Mouse (Mus musculus): Measurements from ENCODE around the gene Fam209. TPM values are rescaled to one million over a fixed set of nuclear protein-coding genes. Genes with fewer than 3 reads are reported as not detected.

Gene Fam209
- polyA plus RNA-seq, 1 experiment = not detected

DNA sequence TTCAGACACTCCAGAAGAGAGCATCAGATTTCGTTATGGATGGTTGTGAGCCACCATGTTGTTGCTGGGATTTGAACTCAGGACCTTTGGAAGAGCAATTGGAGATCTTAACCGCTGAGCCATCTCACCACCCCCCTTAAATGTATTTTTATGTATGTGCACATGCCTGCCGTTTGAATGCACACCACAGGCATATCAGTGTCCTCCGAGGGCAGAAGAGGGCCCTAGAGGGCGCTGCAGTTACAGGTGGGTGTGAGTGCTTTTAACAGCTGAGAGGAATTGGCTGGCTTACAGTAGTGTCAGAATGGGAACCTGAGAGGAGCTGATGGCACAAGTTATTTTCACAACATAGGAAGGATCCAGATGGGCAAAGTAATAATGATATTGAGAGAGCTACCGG lies 2.6 kb downstream of the Fam209 start:
- no peaks in the 10 kb centered on the region for H3K4me1 ChIP-seq (ENCODE audit: control insufficient read depth, insufficient read depth, low read length)

DNA sequence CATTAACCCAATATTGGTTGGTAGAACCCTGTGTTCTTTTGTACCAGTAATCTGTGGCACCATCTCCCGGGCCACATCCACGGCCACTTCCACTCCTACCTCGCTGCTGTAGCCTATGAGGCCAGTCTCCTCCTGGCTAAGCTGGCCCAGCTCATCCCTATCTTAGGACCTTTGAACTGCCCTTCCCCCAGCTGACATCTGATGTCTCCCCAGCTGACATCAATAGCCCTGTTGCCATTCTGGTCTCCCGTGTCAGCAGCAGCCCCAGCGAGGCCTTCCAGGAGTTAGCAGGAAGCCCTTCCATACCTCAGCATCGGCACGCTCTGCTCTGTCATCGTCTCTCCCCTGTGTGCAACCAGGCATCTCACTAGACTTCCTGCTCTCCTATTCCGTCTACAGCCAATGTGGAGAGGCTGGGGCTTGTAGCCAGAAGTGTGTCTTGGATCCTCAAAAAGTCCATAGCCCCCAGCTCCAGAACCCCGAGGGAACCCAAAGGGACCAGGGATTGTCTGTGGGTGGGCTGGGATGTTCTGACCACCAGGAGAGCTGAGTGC lies 4.5 kb downstream of the Fam209 start:
- Histone ChIP-seq H3K27ac (ENCODE audit: insufficient read depth, low read length) (no peak overlapping the region), H3K4me1 (ENCODE audit: control insufficient read depth, insufficient read depth, low read length) (no peaks in the 10 kb centered on the region), H3K4me3 (ENCODE audit: insufficient read depth, low read length) (no peak overlapping the region)
- TF ChIP-seq POLR2A (IDR thresholded peaks at IDR 0.05; ENCODE audit: low read depth, low read length) (no peak), CTCF (IDR thresholded peaks at IDR 0.05; ENCODE audit: borderline replicate concordance, insufficient read depth, low read length) (no peak)

More for the DNA sequence above, 2.6 kb downstream of the Fam209 start:
- no peak overlapping the region for H3K4me3 ChIP-seq (ENCODE audit: insufficient read depth, low read length)
- TF ChIP-seq CTCF (IDR thresholded peaks at IDR 0.05; ENCODE audit: borderline replicate concordance, insufficient read depth, low read length) (0 out of 2 replicates have a peak, but pooled peaks have one; percentile 33), POLR2A (IDR thresholded peaks at IDR 0.05; ENCODE audit: low read depth, low read length) (no peak)
- no peak overlapping the region for H3K27ac ChIP-seq (ENCODE audit: insufficient read depth, low read length)

DNA sequence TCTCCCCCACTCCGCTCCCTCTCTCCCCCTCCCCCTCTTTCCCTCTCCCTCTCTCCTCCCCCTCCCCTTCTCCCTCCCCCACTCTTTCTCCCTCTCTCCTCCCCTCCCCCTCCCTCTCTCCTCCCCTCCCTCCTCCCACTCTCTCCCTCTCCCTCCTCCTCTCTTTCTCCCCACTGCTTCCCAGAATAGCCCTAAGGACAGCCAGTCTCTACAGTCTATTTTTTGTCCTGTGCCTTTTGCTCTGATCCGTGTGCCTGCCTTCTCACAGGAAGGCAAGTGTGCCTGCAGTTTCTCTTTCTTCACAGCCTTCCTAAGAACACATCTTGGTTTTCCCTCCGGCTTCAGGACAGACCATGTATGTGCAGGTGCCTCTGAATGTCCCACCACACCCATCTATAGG lies 5.0 kb downstream of the Fam209 start:
- TF ChIP-seq POLR2A (IDR thresholded peaks at IDR 0.05; ENCODE audit: low read depth, low read length) = no peak
- no peak for TF ChIP-seq CTCF (IDR thresholded peaks at IDR 0.05; ENCODE audit: borderline replicate concordance, insufficient read depth, low read length)
- no peaks in the 10 kb centered on the region for H3K4me1 ChIP-seq (ENCODE audit: control insufficient read depth, insufficient read depth, low read length)
- no peak overlapping the region for H3K27ac ChIP-seq (ENCODE audit: insufficient read depth, low read length)
- H3K4me3 ChIP-seq (ENCODE audit: insufficient read depth, low read length) = no peak overlapping the region

DNA sequence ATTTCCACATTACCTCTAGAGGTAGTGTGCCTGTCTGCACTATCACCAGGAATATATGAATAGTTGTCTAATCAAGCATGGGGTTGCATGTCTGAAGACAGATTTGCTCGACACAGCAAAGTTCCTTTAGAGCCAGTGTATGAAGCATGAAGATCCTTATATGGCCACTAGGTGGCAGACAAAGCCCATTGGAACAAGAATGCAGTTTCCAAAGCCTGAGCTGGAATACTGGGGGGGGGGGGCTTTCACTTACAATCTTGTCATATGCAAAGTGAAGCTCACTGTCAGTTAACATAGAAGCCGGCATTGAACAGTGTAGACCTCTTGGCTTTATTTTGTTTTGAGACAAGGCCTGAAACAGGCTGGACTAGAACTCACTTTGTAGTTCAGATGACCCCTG lies 5.5 kb downstream of the Fam209 start:
- TF ChIP-seq CTCF (IDR thresholded peaks at IDR 0.05; ENCODE audit: borderline replicate concordance, insufficient read depth, low read length) = no peak
- TF ChIP-seq POLR2A (IDR thresholded peaks at IDR 0.05; ENCODE audit: low read depth, low read length) = no peak
- Histone ChIP-seq H3K4me3 (ENCODE audit: insufficient read depth, low read length) (no peak overlapping the region), H3K4me1 (ENCODE audit: control insufficient read depth, insufficient read depth, low read length) (no peaks in the 10 kb centered on the region), H3K27ac (ENCODE audit: insufficient read depth, low read length) (no peak overlapping the region)

DNA sequence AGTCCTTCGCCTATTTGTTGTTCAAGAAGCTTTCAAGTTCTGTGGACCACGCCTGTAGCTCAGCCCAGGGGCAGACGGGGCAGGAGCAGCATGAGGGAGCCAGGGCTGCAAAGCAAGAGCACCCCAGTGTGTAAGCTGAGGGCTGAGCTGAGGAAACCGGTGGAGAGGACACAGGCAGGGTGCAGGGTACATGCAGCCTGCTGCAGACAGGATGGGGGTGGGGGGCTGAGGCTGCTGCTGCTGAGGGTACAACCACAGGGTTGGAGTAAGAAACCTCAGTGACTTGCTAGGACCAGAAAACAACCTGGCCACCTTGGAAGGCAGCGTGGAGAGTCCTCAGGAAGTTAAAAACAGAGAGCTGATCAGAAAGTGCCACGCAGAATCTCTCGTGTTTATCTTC lies 8.0 kb downstream of the Fam209 start:
- TF ChIP-seq POLR2A (IDR thresholded peaks at IDR 0.05; ENCODE audit: low read depth, low read length) (no peak), CTCF (IDR thresholded peaks at IDR 0.05; ENCODE audit: borderline replicate concordance, insufficient read depth, low read length) (no peak)
- H3K27ac ChIP-seq (ENCODE audit: insufficient read depth, low read length) = no peak overlapping the region
- H3K4me3 ChIP-seq (ENCODE audit: insufficient read depth, low read length) = no peak overlapping the region
- H3K4me1 ChIP-seq (ENCODE audit: control insufficient read depth, insufficient read depth, low read length) = no peaks in the 10 kb centered on the region

DNA sequence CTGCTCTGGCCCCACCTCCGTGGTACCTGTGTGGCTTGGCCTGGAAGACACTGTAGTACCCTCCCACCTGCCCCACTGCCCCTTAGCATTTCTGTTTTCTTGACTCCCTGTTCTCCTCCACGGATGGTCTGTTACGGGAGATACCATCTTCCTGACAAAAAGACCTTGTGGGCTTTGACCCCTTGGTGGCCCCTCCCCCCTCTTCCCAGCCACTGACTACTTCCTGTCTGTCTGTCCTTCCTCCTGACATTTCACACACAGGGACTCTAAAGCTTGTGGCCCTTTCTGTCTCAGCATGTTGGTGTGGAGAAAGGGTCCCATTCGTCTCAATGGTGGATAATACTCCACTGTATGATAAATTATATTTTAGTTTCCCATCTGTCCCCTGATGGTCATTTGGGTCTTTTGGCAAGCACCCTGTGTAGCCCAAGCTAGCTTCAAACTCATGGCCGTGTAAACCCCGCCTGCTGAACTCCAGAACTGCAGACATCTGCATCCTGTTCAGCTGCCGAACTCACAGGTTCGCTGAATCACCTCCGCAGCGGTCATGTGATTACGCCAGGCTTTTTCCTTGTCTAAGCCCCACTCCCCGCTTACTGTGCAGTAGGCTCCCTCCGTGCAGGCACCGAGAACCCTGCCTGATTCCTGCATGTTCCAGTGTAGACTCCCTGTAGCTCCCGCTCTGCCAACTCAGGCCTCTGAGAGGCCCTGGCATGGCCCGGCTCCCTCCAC lies 9.5 kb downstream of the Fam209 start:
- H3K4me1 ChIP-seq (ENCODE audit: control insufficient read depth, insufficient read depth, low read length) = no peaks in the 10 kb centered on the region
- no peak for TF ChIP-seq POLR2A (IDR thresholded peaks at IDR 0.05; ENCODE audit: low read depth, low read length)
- no peak for TF ChIP-seq CTCF (IDR thresholded peaks at IDR 0.05; ENCODE audit: borderline replicate concordance, insufficient read depth, low read length)
- H3K4me3 ChIP-seq (ENCODE audit: insufficient read depth, low read length) = no peak overlapping the region
- no peak overlapping the region for H3K27ac ChIP-seq (ENCODE audit: insufficient read depth, low read length)

DNA sequence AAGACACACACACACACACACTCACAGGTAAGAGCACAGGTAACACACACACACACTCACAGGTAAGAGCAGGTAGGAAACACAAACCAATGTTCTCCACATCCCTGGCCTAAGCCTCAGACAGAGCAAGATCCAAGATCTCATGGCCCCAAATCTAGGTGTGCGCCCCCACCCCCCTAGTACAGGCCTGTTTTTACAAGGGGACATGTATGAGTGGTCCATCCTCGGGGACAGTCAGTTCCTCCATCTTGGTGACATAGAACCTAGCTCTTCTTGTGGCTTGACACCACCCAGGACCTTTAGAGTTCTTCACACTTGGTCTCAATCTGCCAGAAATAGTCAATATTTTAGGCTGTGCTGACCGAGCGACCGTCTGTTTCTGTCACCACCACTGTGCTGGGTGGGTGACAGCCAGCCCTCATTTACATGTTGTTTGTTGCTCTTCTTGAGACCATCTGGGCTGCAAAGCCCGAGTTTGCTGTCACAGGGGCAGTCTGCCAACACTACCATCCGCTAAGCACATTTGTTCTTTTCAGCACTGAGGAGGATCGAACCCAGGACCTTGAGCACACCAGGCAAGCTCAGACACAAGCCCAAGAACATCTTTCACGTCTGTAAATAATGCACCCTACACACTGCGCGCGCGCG lies 11.6 kb downstream of the Fam209 start:
- Histone ChIP-seq H3K27ac (ENCODE audit: insufficient read depth, low read length) (no peak overlapping the region), H3K4me3 (ENCODE audit: insufficient read depth, low read length) (no peak overlapping the region), H3K4me1 (ENCODE audit: control insufficient read depth, insufficient read depth, low read length) (no peaks in the 10 kb centered on the region)
- TF ChIP-seq CTCF (IDR thresholded peaks at IDR 0.05; ENCODE audit: borderline replicate concordance, insufficient read depth, low read length) (no peak), POLR2A (IDR thresholded peaks at IDR 0.05; ENCODE audit: low read depth, low read length) (no peak)

DNA sequence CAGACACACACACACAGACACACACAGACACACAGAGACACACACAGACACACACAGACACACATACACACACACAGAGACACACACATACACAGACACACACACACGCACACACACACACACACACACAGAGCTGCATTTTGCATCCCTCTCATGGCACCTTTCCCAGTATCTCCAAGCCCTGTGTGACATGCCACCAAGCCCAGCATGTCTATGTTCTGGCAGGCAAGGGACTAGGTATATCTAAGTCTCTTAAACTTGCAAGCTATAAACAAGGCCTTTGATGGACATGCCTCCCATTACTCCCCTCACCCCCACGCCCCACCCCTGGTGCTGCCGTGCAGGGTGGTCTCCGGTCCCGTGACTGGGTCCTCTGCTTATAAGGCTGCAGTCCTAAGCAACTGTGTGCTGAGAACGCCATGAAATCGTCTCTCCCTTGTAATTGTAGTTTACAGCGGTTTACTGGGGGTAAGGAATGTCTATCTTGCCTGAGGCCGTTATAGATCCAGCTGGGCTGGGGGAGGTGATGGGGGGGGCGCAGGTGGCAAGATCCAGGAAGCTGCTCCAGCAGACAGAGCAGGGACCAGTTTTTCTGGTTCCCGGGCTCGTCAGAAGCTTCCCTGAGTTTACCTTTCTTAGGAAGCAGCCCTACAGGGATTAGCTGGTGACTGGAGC lies 12.5 kb downstream of the Fam209 start:
- H3K4me1 ChIP-seq (ENCODE audit: control insufficient read depth, insufficient read depth, low read length) = no peaks in the 10 kb centered on the region
- H3K4me3 ChIP-seq (ENCODE audit: insufficient read depth, low read length) = no peak overlapping the region
- no peak for TF ChIP-seq POLR2A (IDR thresholded peaks at IDR 0.05; ENCODE audit: low read depth, low read length)
- no peak for TF ChIP-seq CTCF (IDR thresholded peaks at IDR 0.05; ENCODE audit: borderline replicate concordance, insufficient read depth, low read length)
- no peak overlapping the region for H3K27ac ChIP-seq (ENCODE audit: insufficient read depth, low read length)

DNA sequence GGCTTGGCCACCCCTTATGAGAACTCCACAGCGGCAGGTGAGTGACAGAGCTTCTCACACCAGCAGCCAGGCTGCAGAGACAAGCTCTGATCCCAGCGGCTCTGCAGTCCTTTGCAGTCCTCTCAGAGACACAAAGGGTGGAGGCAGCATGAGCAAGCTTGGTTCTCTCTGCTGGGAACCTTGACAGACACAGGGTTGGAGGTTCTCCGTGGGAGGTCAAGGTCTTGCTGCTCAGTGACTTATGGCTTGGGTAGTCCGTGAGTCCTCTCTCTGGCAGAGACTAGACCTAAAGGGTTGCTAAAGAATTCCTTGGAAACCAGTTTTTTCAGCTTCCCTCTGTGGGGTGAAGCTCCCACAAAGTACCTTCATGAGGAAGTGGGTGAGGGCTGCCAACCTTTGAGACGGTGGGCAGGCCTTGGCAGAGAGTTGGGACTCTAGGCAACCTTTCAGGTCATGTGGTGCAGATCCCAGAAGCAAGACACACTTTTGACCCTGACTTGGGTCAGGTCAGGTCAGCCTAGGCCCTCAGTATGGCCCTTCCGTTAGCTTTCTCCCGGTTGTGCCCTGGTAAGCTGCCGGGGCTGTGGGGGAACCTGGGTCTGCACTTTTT lies 24.5 kb downstream of the Fam209 start:
- Histone ChIP-seq H3K4me3 (ENCODE audit: insufficient read depth, low read length) (no peak overlapping the region), H3K4me1 (ENCODE audit: control insufficient read depth, insufficient read depth, low read length) (no peaks in the 10 kb centered on the region), H3K27ac (ENCODE audit: insufficient read depth, low read length) (no peak overlapping the region)
- TF ChIP-seq POLR2A (IDR thresholded peaks at IDR 0.05; ENCODE audit: low read depth, low read length) (no peak), CTCF (IDR thresholded peaks at IDR 0.05; ENCODE audit: borderline replicate concordance, insufficient read depth, low read length) (no peak)

Measured in embryonic fibroblast, embryonic 13.5 days (primary cell).